Mouse (Mus musculus) olfactory bulb, adult 2 months (tissue): ENCODE data around the gene 2310039H08Rik.

ENCODE experiments used
- CTCF ChIP-seq: fragments of 200-500 bp; IDR thresholded peaks from 2 replicates; pipeline ENCODE4 v1.5.1; 2012; ENCODE audit warnings: low read depth, mild to moderate bottlenecking, low read length, moderate library complexity; ENCODE audit not compliant: insufficient read depth
- POLR2A ChIP-seq: fragments of 200-500 bp; IDR thresholded peaks from 2 replicates; pipeline ENCODE4 v1.6.1; 2012; ENCODE audit warnings: mild to moderate bottlenecking, low read depth, low read length, moderate library complexity; ENCODE audit not compliant: insufficient read depth

- TF ChIP-seq CTCF (no peak), POLR2A (no peak)
Measured at GRCm38 (mm10) chr17:46728904-46729318, 43.5 kb upstream of the 2310039H08Rik start, which contains the start of gene Gnmt.
